Mouse (Mus musculus): ENCODE data around the gene Rilpl1.
"Not testable (repeated sequence)": the region's sequence is repeated elsewhere in the genome, so short reads cannot be mapped to it uniquely, and the experiment has no call there.

The Rilpl1 gene

DNA sequence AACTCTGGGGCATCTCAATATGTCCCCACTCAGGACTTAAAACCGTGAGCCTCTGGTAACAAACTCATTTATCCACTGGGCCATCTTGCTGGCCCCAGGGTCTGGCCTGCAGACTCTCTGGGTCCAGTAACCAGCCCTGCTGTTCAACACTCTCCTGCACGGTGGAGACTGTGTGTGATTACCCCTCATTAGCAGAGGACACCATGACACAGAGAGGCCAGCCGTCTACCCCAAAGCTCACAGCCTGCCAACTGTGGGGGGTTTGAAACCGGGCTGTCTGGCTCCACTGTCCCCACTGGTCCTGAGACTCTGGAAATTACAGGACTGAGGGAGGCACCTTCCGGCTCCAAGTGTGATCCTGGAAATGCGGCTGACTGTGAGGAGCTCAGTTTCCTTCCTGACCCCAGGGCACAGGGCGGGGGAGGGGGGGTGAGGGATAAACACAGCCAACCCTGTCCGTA lies 2.0 kb downstream of the Rilpl1 start:
- DNase-seq (ENCODE audit: low spot score in 2 of 2), result no peak

DNA sequence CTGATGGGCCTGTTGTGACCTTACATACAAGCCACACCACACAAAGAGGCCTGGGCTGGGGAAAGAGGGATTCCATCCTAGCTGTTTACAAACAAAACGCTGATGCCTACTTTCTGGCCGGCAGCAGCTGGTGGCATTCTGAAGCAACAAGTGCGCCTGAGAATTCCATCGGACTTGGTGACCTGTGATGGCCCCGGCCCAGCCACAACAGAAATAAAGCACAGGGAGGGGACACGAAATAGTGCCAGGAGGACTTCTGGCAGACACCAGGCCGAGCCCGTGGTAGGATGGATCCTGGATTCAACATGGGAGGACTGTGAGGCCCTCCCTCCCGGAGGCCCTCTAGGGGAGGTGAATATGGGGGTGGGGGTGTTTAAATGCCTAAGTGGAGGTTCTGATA lies 2.4 kb downstream of the Rilpl1 start:
- no peak for DNase-seq (ENCODE audit: low spot score in 2 of 2)

DNA sequence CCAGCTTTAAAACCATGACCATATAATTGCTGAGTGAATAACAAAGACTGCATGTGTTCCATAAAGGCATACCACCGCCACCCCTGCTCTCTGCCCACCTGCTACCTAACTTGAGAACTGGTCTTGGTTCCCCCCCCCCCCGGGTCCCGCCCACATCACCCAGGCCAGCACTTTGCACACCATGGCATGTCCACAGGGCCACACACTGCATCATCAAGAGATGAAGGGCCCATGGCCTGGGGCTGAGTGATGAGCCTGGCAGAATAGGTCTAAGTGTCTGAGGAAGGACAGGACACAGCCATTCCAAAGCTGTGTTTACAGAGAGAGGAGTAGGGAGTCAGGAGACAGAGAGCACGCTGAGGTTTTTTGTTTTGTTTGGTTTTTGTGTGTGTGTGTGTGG lies 2.8 kb downstream of the Rilpl1 start:
- DNase-seq (ENCODE audit: low spot score in 2 of 2), result no peak

- DNase-seq (ENCODE audit: low spot score in 2 of 2), result no peak
Measured at GRCm38 (mm10) chr5:124524943-124525342, 6.2 kb downstream of the Rilpl1 start.

GRCm38 (mm10) chr5:124523032-124523431 lies 8.2 kb downstream of the Rilpl1 start:
- no peak for DNase-seq (ENCODE audit: low spot score in 2 of 2)

DNA sequence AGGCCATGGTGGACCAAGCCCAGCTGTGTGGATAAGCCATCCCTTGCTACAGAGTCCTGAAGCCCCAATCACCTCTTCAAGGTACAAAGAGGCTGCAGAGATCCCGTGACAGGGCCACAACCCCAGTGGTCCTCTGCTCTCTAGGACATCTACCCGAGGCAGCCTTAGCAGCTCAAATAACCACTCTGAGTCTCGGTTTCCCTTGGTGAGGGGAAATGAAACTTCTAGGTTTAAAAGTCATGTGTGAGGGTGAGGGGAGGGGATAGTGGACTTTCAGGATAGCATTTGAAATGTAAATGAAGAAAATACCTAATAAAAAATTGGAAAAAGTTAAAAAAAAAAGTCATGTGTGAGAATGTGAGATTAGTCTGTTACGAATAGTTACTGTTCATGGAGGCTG lies 9.6 kb downstream of the Rilpl1 start:
- no peak for DNase-seq (ENCODE audit: low spot score in 2 of 2)

GRCm38 (mm10) chr5:124518648-124519047 lies 12.5 kb downstream of the Rilpl1 start:
- DNase-seq (ENCODE audit: low spot score in 2 of 2), result no peak

GRCm38 (mm10) chr5:124515789-124516188 lies 15.4 kb downstream of the Rilpl1 start:
- DNase-seq (ENCODE audit: low spot score in 2 of 2), result no peak

DNA sequence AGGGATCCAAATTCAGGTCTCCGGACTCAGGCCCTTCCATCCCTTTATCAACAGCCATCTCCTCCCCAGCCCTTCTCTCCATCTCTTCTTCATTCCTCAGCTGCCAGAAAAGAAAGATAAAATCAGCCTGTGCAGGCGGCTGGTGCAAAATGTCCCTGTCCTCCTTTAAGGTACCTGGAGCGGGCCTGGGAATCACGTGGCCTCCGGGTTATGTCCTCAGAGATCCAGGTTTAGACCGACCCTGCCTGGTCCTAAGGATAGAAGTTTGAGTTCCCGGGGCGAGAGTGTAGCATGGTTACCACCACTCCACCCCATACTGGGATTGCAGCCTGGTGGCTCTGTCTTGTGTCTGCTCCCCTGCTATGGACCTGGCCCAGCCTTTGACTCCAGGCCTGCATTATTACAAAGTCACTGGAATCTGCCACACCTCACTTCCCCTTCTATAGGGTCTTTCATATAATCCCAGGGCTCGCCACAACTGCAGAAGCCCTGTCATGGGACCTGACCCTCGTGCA lies 20.6 kb downstream of the Rilpl1 start:
- DNase-seq (ENCODE audit: low spot score in 2 of 2), result no peak

GRCm38 (mm10) chr5:124509742-124510237 lies 21.4 kb downstream of the Rilpl1 start:
- DNase-seq (ENCODE audit: low spot score in 2 of 2), result no peak

GRCm38 (mm10) chr5:124509200-124509599 lies 22.0 kb downstream of the Rilpl1 start:
- DNase-seq (ENCODE audit: low spot score in 2 of 2), result no peak

GRCm38 (mm10) chr5:124506731-124507359 lies 24.3 kb downstream of the Rilpl1 start:
- DNase-seq (ENCODE audit: low spot score in 2 of 2), result no peak

GRCm38 (mm10) chr5:124505235-124505634 lies 26.0 kb downstream of the Rilpl1 start:
- DNase-seq (ENCODE audit: low spot score in 2 of 2), result no peak

GRCm38 (mm10) chr5:124503742-124504141 lies 27.4 kb downstream of the Rilpl1 start:
- no peak for DNase-seq (ENCODE audit: low spot score in 2 of 2)

- DNase-seq (ENCODE audit: low spot score in 2 of 2), result no peak
Measured at GRCm38 (mm10) chr5:124501541-124501940, 29.6 kb downstream of the Rilpl1 start.

DNA sequence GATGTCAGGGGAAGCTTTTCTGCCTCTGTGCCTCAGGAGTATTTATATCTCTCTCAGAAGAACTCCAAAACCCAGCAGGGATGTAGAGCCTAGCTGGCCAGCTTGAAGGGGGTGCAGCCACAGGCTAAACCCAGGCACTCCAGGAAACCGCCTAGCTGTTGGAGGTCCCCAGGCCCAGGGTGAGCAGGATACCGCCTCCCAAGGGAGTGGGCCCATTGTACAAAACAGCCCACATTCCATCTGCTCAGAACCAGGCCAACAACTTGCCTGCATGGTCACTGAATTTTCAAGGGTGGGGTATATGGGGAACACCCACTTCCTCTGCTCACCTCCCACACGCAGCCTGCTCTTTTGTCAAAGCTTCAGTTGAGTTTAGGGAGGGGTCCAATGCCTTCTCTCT lies 30.6 kb downstream of the Rilpl1 start:
- no peak for DNase-seq (ENCODE audit: low spot score in 2 of 2)

- not testable (repeated sequence) for DNase-seq (ENCODE audit: low spot score in 2 of 2)
Measured at GRCm38 (mm10) chr5:124500037-124500436, 31.2 kb downstream of the Rilpl1 start.

- DNase-seq (ENCODE audit: low spot score in 2 of 2), result no peak
Measured at GRCm38 (mm10) chr5:124499001-124499400, 32.2 kb downstream of the Rilpl1 start.

DNA sequence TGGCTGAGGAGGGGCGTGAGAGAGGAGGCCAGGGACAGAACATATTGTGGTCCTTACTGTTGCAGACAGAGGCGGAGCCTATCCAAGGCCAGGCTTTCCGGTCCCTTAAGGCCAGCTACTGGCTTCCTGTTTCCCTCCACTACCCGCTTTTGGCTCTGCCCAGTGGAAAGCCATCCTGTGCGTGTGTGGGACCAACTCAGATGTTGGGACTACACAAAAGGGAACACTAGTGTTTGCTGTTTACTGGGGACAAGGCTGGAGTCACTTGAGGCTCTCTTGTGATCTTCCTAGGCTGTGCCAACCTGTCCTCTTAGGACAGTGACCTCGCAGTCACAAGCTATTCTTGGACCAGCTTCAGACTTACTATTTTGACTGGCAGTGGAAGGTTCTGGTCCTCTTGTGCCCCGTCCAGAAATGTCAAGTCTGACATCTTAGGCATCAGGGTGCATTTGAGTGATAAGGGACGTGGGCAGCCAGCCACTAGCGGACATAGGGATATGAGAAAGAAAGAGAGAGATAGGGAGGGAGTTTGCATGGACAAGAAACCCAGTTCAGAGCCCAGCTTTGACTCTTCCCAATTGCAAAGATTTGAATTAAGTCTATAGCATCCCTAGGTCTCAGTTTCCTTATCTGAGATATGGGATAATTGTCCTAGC lies 32.8 kb downstream of the Rilpl1 start:
- peak; percentile 30 to 47 for DNase-seq (ENCODE audit: low spot score in 2 of 2)

- peak; percentile 29 to 54 for DNase-seq (ENCODE audit: low spot score in 2 of 2)
Measured at GRCm38 (mm10) chr5:124496614-124497514, 34.3 kb downstream of the Rilpl1 start.

DNA sequence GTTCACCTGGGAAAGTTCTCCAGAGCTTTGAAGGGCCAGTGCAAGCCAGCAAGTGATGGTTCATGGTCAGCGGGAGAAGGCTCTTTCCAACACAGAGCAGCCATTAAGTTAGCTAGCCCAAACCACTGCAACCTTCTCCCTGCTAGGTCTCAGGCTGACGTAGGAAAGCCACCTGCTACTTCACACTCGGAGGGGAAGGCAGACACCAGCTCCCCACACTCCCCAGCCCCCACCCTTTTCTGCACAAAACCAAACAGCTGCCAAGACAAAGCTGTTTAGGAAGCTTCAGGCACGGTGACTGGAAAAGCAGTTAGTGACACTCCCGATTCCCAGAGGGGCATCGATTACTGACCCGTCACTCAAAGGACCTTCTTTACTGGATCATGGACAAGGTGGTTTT lies 35.6 kb downstream of the Rilpl1 start:
- no peak for DNase-seq (ENCODE audit: low spot score in 2 of 2)

DNA sequence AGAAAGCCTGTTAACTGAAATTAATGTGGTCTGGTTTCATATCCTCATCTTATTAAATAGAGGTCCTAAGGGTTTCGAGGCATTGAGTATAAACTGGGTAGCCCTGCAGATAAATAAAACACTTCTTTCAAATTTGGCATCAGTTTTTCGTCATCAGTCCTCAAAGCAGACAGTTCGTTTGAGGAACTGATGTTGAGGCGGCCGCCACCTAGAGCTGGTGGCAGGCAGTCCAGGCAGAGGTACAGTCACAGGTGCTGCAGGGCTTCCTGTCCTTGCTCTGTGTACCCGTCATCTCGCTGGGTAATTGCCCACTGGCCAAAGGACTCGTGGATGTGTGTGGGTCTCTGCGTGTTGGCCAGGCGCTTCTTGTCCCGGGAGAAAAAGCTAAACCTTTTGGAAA lies 37.7 kb downstream of the Rilpl1 start:
- DNase-seq (ENCODE audit: low spot score in 2 of 2), result no peak
